15 mouse cellular contexts compared by ENCODE assay signal in genomic region chr1:73251911-73252356, GRCm38 (mm10).
A peak's percentile ranks its signal among the peaks of the same experiment; 100 is the strongest.
DNase-seq lines count a peak whose midpoint lies in the region; ATAC-seq lines count a peak whose summit lies in the region.
"Had no signal": no experiment of that assay in that cellular context is flagged by ENCODE, and none has a peak within 500 bp of the region (broad histone marks: within the 10 kb centered on the region; RNA-seq: fewer than 3 reads in every experiment).

No protein-coding gene starts in this region.

- H3K27ac ChIP-seq in neural tube, embryonic 15.5 days (replicated peaks) = no peak overlapping the region
- H3K27ac ChIP-seq in neural tube, embryonic 11.5 days (ENCODE audit: low read depth, low read length) = no peak overlapping the region
- H3K27ac ChIP-seq: hindbrain, embryonic 15.5 days; kidney, embryonic 15.5 days; midbrain, embryonic 12.5 days had no signal

- no peaks in the 10 kb centered on the region for H3K27me3 ChIP-seq in neural tube, embryonic 15.5 days (replicated peaks)
- H3K27me3 ChIP-seq in neural tube, embryonic 11.5 days (ENCODE audit: control insufficient read depth, insufficient read depth, low read length) = no peaks in the 10 kb centered on the region
- H3K27me3 ChIP-seq: hindbrain, embryonic 15.5 days; kidney, embryonic 15.5 days had no signal

- H3K9ac ChIP-seq in neural tube, embryonic 15.5 days (replicated peaks) = no peak overlapping the region
- no peak overlapping the region for H3K9ac ChIP-seq in neural tube, embryonic 11.5 days (ENCODE audit: low read length)
- H3K9ac ChIP-seq: forebrain, postnatal 0 days; hindbrain, embryonic 15.5 days; kidney, embryonic 15.5 days; midbrain, embryonic 12.5 days had no signal

- intact Hi-C loops in heart, postnatal 36 days (cut with DNase I) = no loop called here
- intact Hi-C loops in heart, postnatal 25 days (cut with DNase I) = no loop called here

- no peak overlapping the region for H3K4me3 ChIP-seq in neural tube, embryonic 15.5 days (replicated peaks)
- no peak overlapping the region for H3K4me3 ChIP-seq in neural tube, embryonic 11.5 days (ENCODE audit: low read depth, low read length)
- H3K4me3 ChIP-seq: hindbrain, embryonic 15.5 days; kidney, embryonic 15.5 days; midbrain, embryonic 12.5 days had no signal

- DNase-seq in heart, adult 11 months = peak; percentile 57
- no peak for DNase-seq in heart, postnatal 36 days
- peak; percentile 36 for DNase-seq in neural tube, embryonic 10.5 days (ENCODE audit: extremely low spot score, low spot score)
- DNase-seq in fibroblast of lung, adult 2 months (ENCODE audit: low read depth) = peak; percentile 57
- DNase-seq in neural tube, embryonic 11.5 days (ENCODE audit: low spot score) = peak; percentile 48
- no peak for DNase-seq in heart, postnatal 25 days (ENCODE audit: low spot score)
- DNase-seq: cerebellum, adult 11-12 months; forebrain, postnatal 0 days; gastrocnemius, postnatal 25 days; thymus, adult 18-20 months had no signal

- no peak for ATAC-seq in neural tube, embryonic 15.5 days (ENCODE audit: low FRiP score)
- no peak for ATAC-seq in neural tube, embryonic 11.5 days (ENCODE audit: insufficient read depth, low FRiP score, low TSS enrichment)
- ATAC-seq in megakaryocyte, adult 5-6 weeks (ENCODE audit: poor library complexity, severe bottlenecking) = no peak
- ATAC-seq: forebrain, postnatal 0 days had no signal

- peaks cover 8% of the 10 kb centered on the region for H3K4me1 ChIP-seq in neural tube, embryonic 15.5 days
- no peaks in the 10 kb centered on the region for H3K4me1 ChIP-seq in neural tube, embryonic 11.5 days (ENCODE audit: control insufficient read depth, insufficient read depth, low read length)
- H3K4me1 ChIP-seq: hindbrain, embryonic 15.5 days; midbrain, embryonic 12.5 days had no signal

- WGBS in neural tube, embryonic 15.5 days = 40% methylated on average over 12 of the region's 12 CpGs
- 41% methylated on average over 12 of the region's 12 CpGs for WGBS in neural tube, embryonic 11.5 days

- H3K4me2 ChIP-seq in neural tube, embryonic 15.5 days = no peak overlapping the region
- H3K4me2 ChIP-seq in neural tube, embryonic 11.5 days (ENCODE audit: low read depth) = no peak overlapping the region
- H3K4me2 ChIP-seq: hindbrain, embryonic 15.5 days; kidney, embryonic 15.5 days; midbrain, embryonic 12.5 days had no signal

- no peaks in the 10 kb centered on the region for H3K36me3 ChIP-seq in neural tube, embryonic 15.5 days
- H3K36me3 ChIP-seq in neural tube, embryonic 11.5 days (ENCODE audit: control insufficient read depth, insufficient read depth, low read length) = no peaks in the 10 kb centered on the region
- H3K36me3 ChIP-seq: hindbrain, embryonic 15.5 days; kidney, embryonic 15.5 days; midbrain, embryonic 12.5 days had no signal

- no peaks in the 10 kb centered on the region for H3K9me3 ChIP-seq in neural tube, embryonic 15.5 days (replicated peaks)
- no peaks in the 10 kb centered on the region for H3K9me3 ChIP-seq in neural tube, embryonic 11.5 days (ENCODE audit: control insufficient read depth, low read length)
- H3K9me3 ChIP-seq: hindbrain, embryonic 15.5 days; kidney, embryonic 15.5 days; midbrain, embryonic 12.5 days had no signal

Comparison
In these comparisons a context has a peak if more than half of its experiments do, and no peak if none do; other contexts are left out.
1. DNase-seq: peak in heart, adult 11 months (single experiment), neural tube, embryonic 10.5 days (single experiment), fibroblast of lung, adult 2 months (single experiment) and neural tube, embryonic 11.5 days (single experiment); none in heart, postnatal 36 days (0 of 2) and heart, postnatal 25 days (single experiment).